11 mouse cellular contexts compared by ENCODE assay signal in the genomic region with DNA sequence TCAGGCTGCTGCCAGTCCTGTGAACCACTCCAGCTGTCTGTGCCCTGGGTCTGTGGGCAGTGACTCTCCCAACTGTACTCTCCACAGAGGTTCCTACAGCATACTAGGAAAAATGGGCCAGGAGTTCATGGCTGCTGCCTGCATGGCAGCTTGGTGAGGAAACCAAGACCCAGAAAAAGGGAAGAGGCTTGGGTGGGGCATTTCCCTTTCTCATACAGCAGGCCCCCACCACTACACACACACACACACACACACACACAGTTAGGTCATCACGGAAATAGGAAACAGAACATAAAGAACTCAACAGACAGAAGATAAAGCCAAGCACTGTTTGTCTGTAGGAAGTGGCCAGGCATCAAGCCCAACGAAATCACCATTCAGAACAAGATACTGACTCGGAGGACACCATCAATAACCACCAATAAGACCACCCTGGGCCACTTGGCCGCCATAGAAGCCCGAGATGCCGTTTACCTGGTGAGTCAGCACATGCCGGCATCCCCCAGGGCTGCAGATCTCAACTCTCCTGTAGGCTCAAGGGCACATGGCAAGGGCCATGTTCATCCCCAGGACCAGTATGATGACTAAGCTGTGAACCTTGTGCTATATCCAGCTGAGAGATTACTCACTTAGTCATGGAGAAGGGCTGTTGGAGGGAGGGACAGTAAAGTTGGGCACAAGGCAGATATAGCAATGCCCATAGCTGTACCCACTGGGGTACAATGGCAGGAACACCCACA. TPM values are rescaled to one million over a fixed set of nuclear protein-coding genes. Genes with fewer than 3 reads are reported as not detected.
DNase-seq lines count a peak whose midpoint lies in the region; ATAC-seq and TF ChIP-seq lines count a peak whose summit lies in the region.
"Had no signal": no experiment of that assay in that cellular context is flagged by ENCODE, and none has a peak within 500 bp of the region (broad histone marks: within the 10 kb centered on the region; RNA-seq: fewer than 3 reads in every experiment).

No protein-coding gene starts in this region.

- no peaks in the 10 kb centered on the region for H3K36me3 ChIP-seq in kidney, postnatal 0 days (ENCODE audit: insufficient read depth, low read length)
- H3K36me3 ChIP-seq in lung, embryonic 15.5 days = no peaks in the 10 kb centered on the region
- no peaks in the 10 kb centered on the region for H3K36me3 ChIP-seq in stomach, embryonic 15.5 days
- H3K36me3 ChIP-seq: embryonic facial prominence, embryonic 13.5 days; heart, embryonic 15.5 days; neural tube, embryonic 15.5 days had no signal

- no peaks in the 10 kb centered on the region; the same call in 1 of the 2 replicates for H3K4me1 ChIP-seq in kidney, postnatal 0 days (replicated peaks; ENCODE audit: insufficient read depth, low read length)
- H3K4me1 ChIP-seq in lung, embryonic 15.5 days = peaks cover 14% of the 10 kb centered on the region
- H3K4me1 ChIP-seq in stomach, embryonic 15.5 days = 0 out of 2 replicates have a peak, but pooled peaks cover 3% of the 10 kb centered on the region
- H3K4me1 ChIP-seq: embryonic facial prominence, embryonic 13.5 days; neural tube, embryonic 15.5 days had no signal

- TF ChIP-seq CTCF in kidney, postnatal 0 days (IDR thresholded peaks at IDR 0.05; ENCODE audit: low read depth) = no peak

- no peaks in the 10 kb centered on the region for H3K27me3 ChIP-seq in kidney, postnatal 0 days (ENCODE audit: insufficient read depth, low read length)
- no peaks in the 10 kb centered on the region for H3K27me3 ChIP-seq in lung, embryonic 15.5 days
- H3K27me3 ChIP-seq in stomach, embryonic 15.5 days (replicated peaks) = no peaks in the 10 kb centered on the region
- H3K27me3 ChIP-seq: embryonic facial prominence, embryonic 13.5 days; heart, embryonic 15.5 days; neural tube, embryonic 15.5 days had no signal

- no peak for ATAC-seq in kidney, postnatal 0 days (replicated peaks; ENCODE audit: low FRiP score, low read depth)
- ATAC-seq in lung, embryonic 15.5 days (ENCODE audit: borderline replicate concordance, extremely low read depth, low FRiP score, low TSS enrichment) = peak; percentile 37; the same call in 1 of the 2 replicates
- ATAC-seq in stomach, embryonic 15.5 days (ENCODE audit: insufficient read depth, low FRiP score, low read depth) = no peak

- no peak overlapping the region for H3K9ac ChIP-seq in kidney, postnatal 0 days (ENCODE audit: low read depth, low read length)
- H3K9ac ChIP-seq in lung, embryonic 15.5 days = no peak overlapping the region
- no peak overlapping the region for H3K9ac ChIP-seq in stomach, embryonic 15.5 days
- H3K9ac ChIP-seq: embryonic facial prominence, embryonic 13.5 days; heart, embryonic 15.5 days; neural tube, embryonic 15.5 days had no signal

- no peak overlapping the region for H3K4me2 ChIP-seq in kidney, postnatal 0 days (ENCODE audit: low read length)
- no peak overlapping the region for H3K4me2 ChIP-seq in lung, embryonic 15.5 days
- H3K4me2 ChIP-seq in stomach, embryonic 15.5 days = 0 out of 2 replicates have a peak overlapping the region, but pooled peaks have one; percentile 8
- H3K4me2 ChIP-seq: embryonic facial prominence, embryonic 13.5 days; heart, embryonic 15.5 days; neural tube, embryonic 15.5 days had no signal

- H3K4me3 ChIP-seq in kidney, postnatal 0 days (replicated peaks; ENCODE audit: low read depth, low read length) = no peak overlapping the region
- no peak overlapping the region for H3K4me3 ChIP-seq in lung, embryonic 15.5 days
- H3K4me3 ChIP-seq in stomach, embryonic 15.5 days (replicated peaks) = no peak overlapping the region
- H3K4me3 ChIP-seq: embryonic facial prominence, embryonic 13.5 days; heart, embryonic 15.5 days; neural tube, embryonic 15.5 days had no signal

- 80% methylated on average over 7 of the region's 7 CpGs for whole genome bisulfite sequencing in kidney, postnatal 0 days
- 70% methylated on average over 7 of the region's 7 CpGs for WGBS in lung, embryonic 15.5 days
- 68% methylated on average over 7 of the region's 7 CpGs for WGBS in stomach, embryonic 15.5 days

- no peak overlapping the region for H3K27ac ChIP-seq in kidney, postnatal 0 days
- H3K27ac ChIP-seq in lung, embryonic 15.5 days = peak overlapping the region; percentile 37; the same call in 1 of the 2 replicates
- peak overlapping the region; percentile 7; the same call in 1 of the 2 replicates for H3K27ac ChIP-seq in stomach, embryonic 15.5 days
- H3K27ac ChIP-seq: embryonic facial prominence, embryonic 13.5 days; heart, embryonic 15.5 days; neural tube, embryonic 15.5 days had no signal

- DNase-seq in kidney, postnatal 0 days (ENCODE audit: low spot score) = peak; percentile 20
- no peak for DNase-seq in kidney, adult 11 months
- peak; percentile 59 for DNase-seq in adrenal gland, postnatal 14 days
- DNase-seq in embryo, embryonic 11 days = no peak
- no peak for DNase-seq in layer of hippocampus, adult 9-10 months (ENCODE audit: low spot score)
- no peak for DNase-seq in thymus, adult 18-20 months

- H3K9me3 ChIP-seq in kidney, postnatal 0 days (replicated peaks; ENCODE audit: low read length) = no peaks in the 10 kb centered on the region
- no peaks in the 10 kb centered on the region for H3K9me3 ChIP-seq in lung, embryonic 15.5 days
- H3K9me3 ChIP-seq in stomach, embryonic 15.5 days = no peaks in the 10 kb centered on the region
- H3K9me3 ChIP-seq: embryonic facial prominence, embryonic 13.5 days; heart, embryonic 15.5 days; neural tube, embryonic 15.5 days had no signal

RNA-seq across cellular contexts. Expression of gene Tdrd7, which starts 15.9 kb away (rescaled TPM):
- polyA plus RNA-seq in kidney, postnatal 0 days (2015; fragmentation: Nextera tagmentation; extraction: Ambion mirVana) = 22.9 and 25.1 TPM in 2 replicates
- total RNA-seq in adrenal gland, postnatal 14 days (2021) = 21.3 and 23.0 TPM in 2 replicates
- 17.1 and 17.9 TPM in 2 replicates for polyA plus RNA-seq in lung, embryonic 15.5 days (2015; fragmentation: Nextera tagmentation; extraction: Ambion mirVana)
- polyA plus RNA-seq in stomach, embryonic 15.5 days (2015; fragmentation: Nextera tagmentation; extraction: Ambion mirVana) = 19.8 and 21.5 TPM in 2 replicates

RNA-seq across cellular contexts. Expression of gene Ccdc180, which starts 59.2 kb away (rescaled TPM):
- 0.47 and 0.55 TPM in 2 replicates for polyA plus RNA-seq in kidney, postnatal 0 days (2015; fragmentation: Nextera tagmentation; extraction: Ambion mirVana)
- total RNA-seq in adrenal gland, postnatal 14 days (2021) = 0.23 and 0.33 TPM in 2 replicates
- polyA plus RNA-seq in lung, embryonic 15.5 days (2015; fragmentation: Nextera tagmentation; extraction: Ambion mirVana) = 0.39 and 0.66 TPM in 2 replicates
- 0.12 and 0.17 TPM in 2 replicates for polyA plus RNA-seq in stomach, embryonic 15.5 days (2015; fragmentation: Nextera tagmentation; extraction: Ambion mirVana)
- polyA plus RNA-seq: embryonic facial prominence, embryonic 13.5 days had no signal

Comparison
In these comparisons a context has a peak if more than half of its experiments do, and no peak if none do; other contexts are left out.
1. DNase-seq: peak in kidney, postnatal 0 days (single experiment) and adrenal gland, postnatal 14 days (single experiment); none in kidney, adult 11 months (single experiment), embryo, embryonic 11 days (single experiment), layer of hippocampus, adult 9-10 months (single experiment) and thymus, adult 18-20 months (0 of 2).